Mouse (Mus musculus) ES-Bruce4 (cell line): ENCODE data around the gene Tnrc6c. TPM values are rescaled to one million over a fixed set of nuclear protein-coding genes. Genes with fewer than 3 reads are reported as not detected.

Experiments
- H3K27ac ChIP-seq: 2 replicates; pipeline ENCODE4 v1.5.1; 2012; ENCODE audit warnings: low read length, inconsistent platforms; ENCODE audit not compliant: insufficient read depth
- H3K27me3 ChIP-seq: 2 replicates; pipeline ENCODE4 v1.6.1; 2012; ENCODE audit warnings: mild to moderate bottlenecking, low read length, inconsistent platforms; ENCODE audit not compliant: control insufficient read depth, poor library complexity, insufficient read depth, severe bottlenecking
- H3K36me3 ChIP-seq: 2 replicates; pipeline ENCODE4 v1.6.1; 2012; ENCODE audit warnings: inconsistent platforms, mild to moderate bottlenecking, low read length, moderate library complexity; ENCODE audit not compliant: control insufficient read depth, poor library complexity, insufficient read depth, severe bottlenecking
- H3K4me1 ChIP-seq: one replicate; pipeline ENCODE4 v1.8.1; 2011; ENCODE audit warnings: low read length; ENCODE audit not compliant: control insufficient read depth, insufficient read depth
- H3K4me3 ChIP-seq: 2 replicates; pipeline ENCODE4 v1.5.1; 2011; ENCODE audit warnings: low read depth, mild to moderate bottlenecking, low read length
- H3K9ac ChIP-seq: 2 replicates; pipeline ENCODE4 v1.6.1; 2012; ENCODE audit warnings: low read depth, mild to moderate bottlenecking, inconsistent platforms; ENCODE audit not compliant: poor library complexity, severe bottlenecking
- H3K9me3 ChIP-seq: replicated peaks from 2 replicates; pipeline ENCODE4 v1.6.1; 2012; ENCODE audit warnings: mild to moderate bottlenecking, low read length, inconsistent platforms; ENCODE audit not compliant: control insufficient read depth, poor library complexity, insufficient read depth, severe bottlenecking
- CTCF ChIP-seq: IDR thresholded peaks from one replicate; pipeline ENCODE4 v1.8.1; 2011; ENCODE audit warnings: low read depth, low read length
- EP300 ChIP-seq: IDR thresholded peaks from 2 replicates; pipeline ENCODE4 v1.6.1; 2011; ENCODE audit warnings: low read depth, low read length; ENCODE audit not compliant: insufficient read depth
- POLR2A ChIP-seq: IDR thresholded peaks from one replicate; pipeline ENCODE4 v1.8.1; 2011; ENCODE audit warnings: low read length; ENCODE audit not compliant: insufficient read depth
- polyA plus RNA-seq: library from polyadenylated mRNA; stranded (reverse); fragments of >200 nt; gene quantifications from 2 replicates; pipeline ENCODE4 v1.2.4, GENCODE M21; 2011; ENCODE audit warnings: low read depth; ENCODE audit not compliant: missing spikeins, insufficient read depth, insufficient read length

Gene Tnrc6c
- polyA plus RNA-seq, 1 experiment: 28.6 TPM

GRCm38 (mm10) chr11:117663036-117663809, 9.1 kb downstream of the Tnrc6c start:
- Histone ChIP-seq H3K9me3 (no peaks in the 10 kb centered on the region), H3K4me1 (peaks cover 3% of the 10 kb centered on the region), H3K27me3 (no peaks in the 10 kb centered on the region), H3K36me3 (peaks cover 3% of the 10 kb centered on the region; the same call in 1 of the 2 replicates), H3K4me3 (no peak overlapping the region), H3K9ac (no peak overlapping the region), H3K27ac (no peak overlapping the region)
- no peak for TF ChIP-seq POLR2A
- TF ChIP-seq CTCF: no peak
- TF ChIP-seq EP300: no peak

- H3K4me1 ChIP-seq: peaks cover 3% of the 10 kb centered on the region
- H3K36me3 ChIP-seq: peaks cover 3% of the 10 kb centered on the region; the same call in 1 of the 2 replicates
- no peak overlapping the region for H3K9ac ChIP-seq
- H3K27me3 ChIP-seq: no peaks in the 10 kb centered on the region
- TF ChIP-seq EP300: no peak
- TF ChIP-seq CTCF: no peak
- TF ChIP-seq POLR2A: no peak
- H3K9me3 ChIP-seq: no peaks in the 10 kb centered on the region
- H3K27ac ChIP-seq: no peak overlapping the region
- no peak overlapping the region for H3K4me3 ChIP-seq
Measured at GRCm38 (mm10) chr11:117663810-117664139, 9.7 kb downstream of the Tnrc6c start.

GRCm38 (mm10) chr11:117665189-117665588, 11.1 kb downstream of the Tnrc6c start:
- Histone ChIP-seq H3K4me1 (peaks cover 3% of the 10 kb centered on the region), H3K9me3 (no peaks in the 10 kb centered on the region), H3K27me3 (no peaks in the 10 kb centered on the region), H3K27ac (no peak overlapping the region; the same call in 1 of the 2 replicates), H3K36me3 (peaks cover 3% of the 10 kb centered on the region; the same call in 1 of the 2 replicates), H3K9ac (no peak overlapping the region), H3K4me3 (no peak overlapping the region)
- TF ChIP-seq EP300: no peak
- no peak for TF ChIP-seq CTCF
- TF ChIP-seq POLR2A: no peak

DNA sequence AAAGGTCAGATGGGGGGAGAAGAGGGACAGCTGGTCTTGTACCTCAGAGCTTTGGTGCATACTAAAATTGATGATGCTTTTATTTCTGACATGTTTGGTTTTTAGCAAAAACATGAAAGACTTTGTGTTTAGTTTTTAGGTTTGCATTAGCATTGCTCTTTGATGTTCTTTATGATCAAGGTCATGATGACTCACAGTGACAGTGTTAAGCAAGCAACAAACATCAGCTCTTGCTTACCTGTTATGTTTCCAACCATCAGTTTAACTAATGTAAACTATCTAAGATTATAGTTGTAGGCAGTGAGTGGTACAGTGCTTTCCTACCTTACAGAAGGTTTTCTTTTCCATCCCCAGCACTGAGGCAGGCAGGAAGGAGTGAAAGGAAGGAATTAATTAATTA, 12.5 kb downstream of the Tnrc6c start:
- Histone ChIP-seq H3K36me3 (peaks cover 3% of the 10 kb centered on the region; the same call in 1 of the 2 replicates), H3K27me3 (no peaks in the 10 kb centered on the region), H3K4me3 (no peak overlapping the region), H3K9me3 (no peaks in the 10 kb centered on the region), H3K27ac (no peak overlapping the region), H3K9ac (no peak overlapping the region), H3K4me1 (peaks cover 3% of the 10 kb centered on the region)
- no peak for TF ChIP-seq CTCF
- no peak for TF ChIP-seq POLR2A

DNA sequence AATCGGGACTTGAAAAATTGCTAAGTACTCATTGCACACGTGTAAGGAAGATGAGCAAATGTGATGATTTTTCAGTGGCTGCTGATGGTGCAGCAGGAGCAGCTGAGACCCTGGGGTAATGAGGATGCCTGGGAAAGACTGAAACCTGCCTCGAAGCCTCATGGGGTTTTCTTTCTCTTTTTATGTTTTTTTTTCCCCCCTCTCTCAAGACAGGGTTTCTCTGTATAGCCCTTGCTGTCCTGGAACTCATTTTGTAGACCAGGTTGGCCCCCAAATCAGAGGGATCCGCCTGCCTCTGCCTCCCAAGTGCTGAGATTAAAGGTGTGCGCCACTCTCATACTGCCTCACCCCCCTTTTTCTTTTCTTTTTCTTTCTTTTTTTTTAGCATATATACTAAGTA, 13.1 kb downstream of the Tnrc6c start:
- H3K27ac ChIP-seq: no peak overlapping the region
- no peak overlapping the region for H3K4me3 ChIP-seq
- no peaks in the 10 kb centered on the region for H3K27me3 ChIP-seq
- no peak overlapping the region for H3K9ac ChIP-seq
- TF ChIP-seq EP300: no peak
- TF ChIP-seq POLR2A: no peak
- TF ChIP-seq CTCF: no peak
- H3K4me1 ChIP-seq: peaks cover 3% of the 10 kb centered on the region
- H3K9me3 ChIP-seq: no peaks in the 10 kb centered on the region
- H3K36me3 ChIP-seq: peaks cover 3% of the 10 kb centered on the region; the same call in 1 of the 2 replicates

DNA sequence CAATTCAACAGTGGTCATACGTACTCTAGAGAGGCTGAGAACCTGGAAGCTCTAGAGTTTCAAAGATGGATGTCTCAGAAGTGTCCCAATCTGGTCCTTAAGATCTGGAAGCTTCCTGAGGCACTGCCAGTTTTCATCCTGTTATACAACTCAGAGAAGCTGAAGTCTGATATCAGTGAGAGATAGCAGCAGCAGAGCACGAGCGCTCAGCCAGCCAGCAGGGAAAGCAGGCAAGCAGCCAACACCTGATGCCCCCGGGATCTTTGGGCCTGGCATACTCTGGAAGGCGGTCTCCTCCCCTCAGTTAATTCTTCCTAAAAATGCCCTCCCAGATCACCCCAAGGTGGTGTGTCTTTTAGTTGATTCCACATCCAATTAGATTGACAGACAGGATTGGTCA, 13.7 kb downstream of the Tnrc6c start:
- Histone ChIP-seq H3K4me3 (no peak overlapping the region), H3K27me3 (no peaks in the 10 kb centered on the region), H3K4me1 (peaks cover 3% of the 10 kb centered on the region), H3K27ac (no peak overlapping the region), H3K36me3 (peaks cover 3% of the 10 kb centered on the region; the same call in 1 of the 2 replicates), H3K9ac (no peak overlapping the region), H3K9me3 (no peaks in the 10 kb centered on the region)
- no peak for TF ChIP-seq POLR2A
- TF ChIP-seq EP300: no peak
- TF ChIP-seq CTCF: no peak
